Mouse (Mus musculus): ENCODE results near the gene Rspry1. TPM values are rescaled to one million over a fixed set of nuclear protein-coding genes. Genes with fewer than 3 reads are reported as not detected.

Gene Rspry1
- total RNA-seq, 1 experiment, result 22.4 TPM

GRCm38 (mm10) chr8:94575148-94575547 lies 26.6 kb upstream of the Rspry1 start:
- Histone ChIP-seq H3K36me3 (ENCODE audit: control insufficient read depth, insufficient read depth, low read length, poor library complexity, severe bottlenecking) (peaks cover 25% of the 10 kb centered on the region), H3K9me3 (ENCODE audit: control insufficient read depth, insufficient read depth, low read depth, low read length) (no peaks in the 10 kb centered on the region), H3K27ac (ENCODE audit: insufficient read depth, low read depth, low read length, poor library complexity, severe bottlenecking) (no peak overlapping the region), H3K9ac (ENCODE audit: insufficient read depth, low read depth, low read length, poor library complexity, severe bottlenecking) (no peak overlapping the region), H3K4me3 (ENCODE audit: insufficient read depth in 1 of 2, low read depth in 1 of 2, low read length in 2 of 2, poor library complexity in 1 of 2, severe bottlenecking in 1 of 2) (no peak overlapping the region), H3K4me1 (ENCODE audit: control insufficient read depth in 2 of 2, insufficient read depth in 2 of 2, low read length in 2 of 2, poor library complexity in 1 of 2) (no peaks in the 10 kb centered on the region)
- in situ Hi-C loops (cut with MboI; ENCODE audit: low sequenced_read_pairs in 2 of 2, unreplicated experiment in 2 of 2), result no loop called here
- no peak for DNase-seq (ENCODE audit: low read depth, low spot score)
- no peak for TF ChIP-seq CHD2 (IDR thresholded peaks at IDR 0.05; ENCODE audit: low read depth, low read length)

DNA sequence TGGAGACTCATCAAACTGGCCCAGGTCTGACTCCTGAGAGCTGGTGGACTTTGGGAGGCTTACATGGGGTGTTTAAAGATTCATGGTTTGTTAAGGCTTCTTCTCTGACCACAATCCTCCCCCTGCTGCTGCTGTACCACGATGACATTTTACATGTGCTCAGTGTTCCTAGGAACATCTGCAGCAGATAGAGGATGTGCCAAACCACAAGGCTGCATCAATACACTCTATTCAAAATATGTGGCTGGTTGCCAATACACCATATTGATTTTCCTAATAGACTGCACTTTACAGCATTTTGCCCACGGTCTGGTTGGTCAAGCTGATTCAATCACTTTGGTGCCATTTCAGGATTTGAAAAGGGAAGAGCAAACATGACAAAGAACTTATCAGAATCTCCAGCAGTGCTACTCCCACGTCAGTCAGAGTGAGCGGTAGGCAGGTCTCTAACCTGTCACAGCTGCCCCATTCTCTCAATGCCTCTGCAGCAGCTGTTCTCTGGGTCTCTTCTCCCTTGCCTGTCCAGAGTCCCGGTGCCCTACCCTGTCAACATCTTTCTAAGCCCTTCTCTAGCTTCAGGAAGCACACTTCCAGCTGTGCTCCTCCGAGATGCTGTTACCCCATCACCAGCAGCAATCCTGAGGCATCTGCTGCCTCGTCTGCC lies 19.8 kb upstream of the Rspry1 start:
- no peak overlapping the region for H3K27ac ChIP-seq (ENCODE audit: insufficient read depth, low read depth, low read length, poor library complexity, severe bottlenecking)
- no peaks in the 10 kb centered on the region for H3K4me1 ChIP-seq (ENCODE audit: control insufficient read depth in 2 of 2, insufficient read depth in 2 of 2, low read length in 2 of 2, poor library complexity in 1 of 2)
- H3K9ac ChIP-seq (ENCODE audit: insufficient read depth, low read depth, low read length, poor library complexity, severe bottlenecking), result no peak overlapping the region
- H3K9me3 ChIP-seq (ENCODE audit: control insufficient read depth, insufficient read depth, low read depth, low read length), result no peaks in the 10 kb centered on the region
- no peak for TF ChIP-seq HCFC1 (IDR thresholded peaks at IDR 0.05; ENCODE audit: borderline replicate concordance, insufficient read depth, low read length)
- TF ChIP-seq MAFK (IDR thresholded peaks at IDR 0.05; ENCODE audit: insufficient read depth, low read depth, low read length), result no peak
- TF ChIP-seq ZNF384 (IDR thresholded peaks at IDR 0.05; ENCODE audit: low read depth, low read length), result no peak
- TF ChIP-seq ZC3H11A (IDR thresholded peaks at IDR 0.05; ENCODE audit: borderline replicate concordance, low read depth, low read length), result no peak
- TF ChIP-seq CHD2 (IDR thresholded peaks at IDR 0.05; ENCODE audit: low read depth, low read length), result no peak
- H3K4me3 ChIP-seq (ENCODE audit: insufficient read depth in 1 of 2, low read depth in 1 of 2, low read length in 2 of 2, poor library complexity in 1 of 2, severe bottlenecking in 1 of 2), result no peak overlapping the region
- H3K36me3 ChIP-seq (ENCODE audit: control insufficient read depth, insufficient read depth, low read length, poor library complexity, severe bottlenecking), result peaks cover 34% of the 10 kb centered on the region
- DNase-seq (ENCODE audit: low read depth, low spot score), result no peak
- in situ Hi-C loops (cut with MboI; ENCODE audit: low sequenced_read_pairs in 2 of 2, unreplicated experiment in 2 of 2), result no loop called here

- no peak for DNase-seq (ENCODE audit: low read depth, low spot score)
- in situ Hi-C loops (cut with MboI; ENCODE audit: low sequenced_read_pairs in 2 of 2, unreplicated experiment in 2 of 2), result no loop called here
- Histone ChIP-seq H3K4me3 (ENCODE audit: insufficient read depth in 1 of 2, low read depth in 1 of 2, low read length in 2 of 2, poor library complexity in 1 of 2, severe bottlenecking in 1 of 2) (no peak overlapping the region), H3K4me1 (ENCODE audit: control insufficient read depth in 2 of 2, insufficient read depth in 2 of 2, low read length in 2 of 2, poor library complexity in 1 of 2) (no peaks in the 10 kb centered on the region), H3K27ac (ENCODE audit: insufficient read depth, low read depth, low read length, poor library complexity, severe bottlenecking) (no peak overlapping the region), H3K9ac (ENCODE audit: insufficient read depth, low read depth, low read length, poor library complexity, severe bottlenecking) (no peak overlapping the region), H3K9me3 (ENCODE audit: control insufficient read depth, insufficient read depth, low read depth, low read length) (no peaks in the 10 kb centered on the region), H3K36me3 (ENCODE audit: control insufficient read depth, insufficient read depth, low read length, poor library complexity, severe bottlenecking) (peaks cover 35% of the 10 kb centered on the region)
- TF ChIP-seq ZNF384 (IDR thresholded peaks at IDR 0.05; ENCODE audit: low read depth, low read length) (no peak), CHD2 (IDR thresholded peaks at IDR 0.05; ENCODE audit: low read depth, low read length) (no peak)
These were observed 19.2 kb upstream of the Rspry1 start for GRCm38 (mm10) chr8:94582569-94582968.

GRCm38 (mm10) chr8:94584238-94584817 lies 17.4 kb upstream of the Rspry1 start:
- Histone ChIP-seq H3K4me1 (ENCODE audit: control insufficient read depth in 2 of 2, insufficient read depth in 2 of 2, low read length in 2 of 2, poor library complexity in 1 of 2) (no peaks in the 10 kb centered on the region), H3K27ac (ENCODE audit: insufficient read depth, low read depth, low read length, poor library complexity, severe bottlenecking) (no peak overlapping the region), H3K4me3 (ENCODE audit: insufficient read depth in 1 of 2, low read depth in 1 of 2, low read length in 2 of 2, poor library complexity in 1 of 2, severe bottlenecking in 1 of 2) (no peak overlapping the region), H3K9me3 (ENCODE audit: control insufficient read depth, insufficient read depth, low read depth, low read length) (no peaks in the 10 kb centered on the region), H3K36me3 (ENCODE audit: control insufficient read depth, insufficient read depth, low read length, poor library complexity, severe bottlenecking) (peaks cover 42% of the 10 kb centered on the region), H3K9ac (ENCODE audit: insufficient read depth, low read depth, low read length, poor library complexity, severe bottlenecking) (no peak overlapping the region)
- no peak for TF ChIP-seq HCFC1 (IDR thresholded peaks at IDR 0.05; ENCODE audit: borderline replicate concordance, insufficient read depth, low read length)
- no peak for TF ChIP-seq ZNF384 (IDR thresholded peaks at IDR 0.05; ENCODE audit: low read depth, low read length)
- TF ChIP-seq MAFK (IDR thresholded peaks at IDR 0.05; ENCODE audit: insufficient read depth, low read depth, low read length), result no peak
- no peak for TF ChIP-seq CHD2 (IDR thresholded peaks at IDR 0.05; ENCODE audit: low read depth, low read length)
- no peak for DNase-seq (ENCODE audit: low read depth, low spot score)
- in situ Hi-C loops (cut with MboI; ENCODE audit: low sequenced_read_pairs in 2 of 2, unreplicated experiment in 2 of 2), result no loop called here

GRCm38 (mm10) chr8:94591691-94592090 lies 10.0 kb upstream of the Rspry1 start:
- H3K4me1 ChIP-seq (ENCODE audit: control insufficient read depth in 2 of 2, insufficient read depth in 2 of 2, low read length in 2 of 2, poor library complexity in 1 of 2), result peaks cover 2 to 7% of the 10 kb centered on the region in 2 experiments; a peak in 1 of 4 replicates
- in situ Hi-C loops (cut with MboI; ENCODE audit: low sequenced_read_pairs in 2 of 2, unreplicated experiment in 2 of 2), result no loop called here
- DNase-seq (ENCODE audit: low read depth, low spot score), result no peak
- H3K9me3 ChIP-seq (ENCODE audit: control insufficient read depth, insufficient read depth, low read depth, low read length), result no peaks in the 10 kb centered on the region
- H3K4me3 ChIP-seq (ENCODE audit: insufficient read depth in 1 of 2, low read depth in 1 of 2, low read length in 2 of 2, poor library complexity in 1 of 2, severe bottlenecking in 1 of 2), result no peak overlapping the region
- no peak overlapping the region for H3K27ac ChIP-seq (ENCODE audit: insufficient read depth, low read depth, low read length, poor library complexity, severe bottlenecking)
- H3K36me3 ChIP-seq (ENCODE audit: control insufficient read depth, insufficient read depth, low read length, poor library complexity, severe bottlenecking), result peaks cover 16% of the 10 kb centered on the region
- TF ChIP-seq ZNF384 (IDR thresholded peaks at IDR 0.05; ENCODE audit: low read depth, low read length), result no peak
- TF ChIP-seq CHD2 (IDR thresholded peaks at IDR 0.05; ENCODE audit: low read depth, low read length), result no peak
- no peak for TF ChIP-seq MAFK (IDR thresholded peaks at IDR 0.05; ENCODE audit: insufficient read depth, low read depth, low read length)
- no peak for TF ChIP-seq HCFC1 (IDR thresholded peaks at IDR 0.05; ENCODE audit: borderline replicate concordance, insufficient read depth, low read length)
- no peak for TF ChIP-seq ZC3H11A (IDR thresholded peaks at IDR 0.05; ENCODE audit: borderline replicate concordance, low read depth, low read length)
- H3K9ac ChIP-seq (ENCODE audit: insufficient read depth, low read depth, low read length, poor library complexity, severe bottlenecking), result no peak overlapping the region

Measured in ES-E14 (cell line).